In genomic region chr1:185850590-185850989, GRCm38 (mm10) we compare ENCODE assay signal across 19 mouse cellular contexts.
"Had no signal": no experiment of that assay in that cellular context is flagged by ENCODE, and none has a peak within 500 bp of the region (broad histone marks: within the 10 kb centered on the region; RNA-seq: fewer than 3 reads in every experiment).

No protein-coding gene starts in this region.

- H3K9me3 ChIP-seq: liver, embryonic 13.5 days; liver, embryonic 15.5 days; midbrain, embryonic 13.5 days; midbrain, embryonic 15.5 days; neural tube, embryonic 12.5 days had no signal

- H3K27me3 ChIP-seq: liver, embryonic 13.5 days; liver, embryonic 15.5 days; megakaryocyte, embryonic 14.5 days; midbrain, embryonic 13.5 days; midbrain, embryonic 15.5 days; neural tube, embryonic 12.5 days had no signal

- H3K27ac ChIP-seq: liver, embryonic 13.5 days; liver, embryonic 15.5 days; macrophage; midbrain, embryonic 13.5 days; midbrain, embryonic 15.5 days; neural tube, embryonic 12.5 days had no signal

- H3K4me3 ChIP-seq: liver, embryonic 13.5 days; liver, embryonic 15.5 days; megakaryocyte, embryonic 14.5 days; midbrain, embryonic 13.5 days; midbrain, embryonic 15.5 days; neural tube, embryonic 12.5 days had no signal

- H3K9ac ChIP-seq: liver, embryonic 13.5 days; liver, embryonic 15.5 days; liver, postnatal 0 days; midbrain, embryonic 13.5 days; midbrain, embryonic 15.5 days; neural tube, embryonic 12.5 days had no signal

- H3K4me1 ChIP-seq: liver, embryonic 13.5 days; liver, embryonic 15.5 days; megakaryocyte, embryonic 14.5 days; midbrain, embryonic 13.5 days; midbrain, embryonic 15.5 days; neural tube, embryonic 12.5 days had no signal

- DNase-seq: liver, embryonic 13.5 days; liver, postnatal 0 days; lung, postnatal 14 days; lung, postnatal 36 days; right cerebral cortex, adult 18-20 months; right cerebral cortex, postnatal 25 days; right cerebral cortex, postnatal 4 days; spleen, adult 18-20 months; thymus, adult 18-20 months; thymus, postnatal 14 days; thymus, postnatal 36 days had no signal

- ATAC-seq: liver, postnatal 0 days; midbrain, embryonic 13.5 days; midbrain, embryonic 15.5 days had no signal

- H3K36me3 ChIP-seq: liver, embryonic 13.5 days; liver, embryonic 15.5 days; midbrain, embryonic 13.5 days; midbrain, embryonic 15.5 days; neural tube, embryonic 12.5 days had no signal

- H3K4me2 ChIP-seq: liver, embryonic 11.5 days; liver, embryonic 13.5 days; liver, embryonic 15.5 days; midbrain, embryonic 11.5 days; midbrain, embryonic 13.5 days; midbrain, embryonic 15.5 days; neural tube, embryonic 12.5 days had no signal
